14 mouse cellular contexts compared by ENCODE assay signal in the genomic region with DNA sequence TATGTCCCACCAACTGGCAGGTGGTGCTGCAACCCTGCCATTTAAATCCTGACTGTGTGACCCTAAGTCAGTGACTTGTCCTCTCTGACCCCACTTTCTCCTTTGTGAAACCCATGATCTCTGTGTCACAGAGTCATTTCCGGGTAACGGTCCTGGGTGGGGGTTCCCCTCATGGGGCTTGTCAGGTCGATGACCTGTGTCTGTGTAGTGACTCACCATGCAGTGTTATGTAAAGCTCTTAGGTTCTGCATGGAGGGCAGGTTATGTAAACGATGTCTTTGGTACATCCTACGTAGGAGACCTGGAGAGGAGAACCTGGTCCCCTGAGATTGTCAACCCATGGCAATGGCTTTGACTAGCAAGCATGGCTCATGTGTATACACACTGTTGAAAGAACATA. TPM values are rescaled to one million over a fixed set of nuclear protein-coding genes. Genes with fewer than 3 reads are reported as not detected.
DNase-seq lines count a peak whose midpoint lies in the region; ATAC-seq and TF ChIP-seq lines count a peak whose summit lies in the region.
"Had no signal": no experiment of that assay in that cellular context is flagged by ENCODE, and none has a peak within 500 bp of the region (broad histone marks: within the 10 kb centered on the region; RNA-seq: fewer than 3 reads in every experiment).

No protein-coding gene starts in this region.

- H3K9me3 ChIP-seq in liver, postnatal 0 days (ENCODE audit: low read length) = no peaks in the 10 kb centered on the region
- H3K9me3 ChIP-seq: forebrain, embryonic 10.5 days; heart, embryonic 15.5 days; intestine, embryonic 15.5 days had no signal

- ATAC-seq in liver, postnatal 0 days = peak; percentile 67
- peak; percentile 58 for ATAC-seq in activated CD4-positive, CD25-positive, alpha-beta regulatory T cell, adult 4 months
- ATAC-seq in monocyte, adult 5-6 weeks (replicated peaks; ENCODE audit: insufficient number of reproducible peaks, low FRiP score, low TSS enrichment, poor library complexity, severe bottlenecking) = peak; percentile 47
- ATAC-seq: intestine, embryonic 15.5 days had no signal

- H3K9ac ChIP-seq in liver, postnatal 0 days (replicated peaks) = no peak overlapping the region
- H3K9ac ChIP-seq: heart, embryonic 15.5 days; intestine, embryonic 15.5 days had no signal

- no peak for TF ChIP-seq CTCF in liver, postnatal 0 days (IDR thresholded peaks at IDR 0.05; ENCODE audit: low read depth)

- TF ChIP-seq EP300 in liver, postnatal 0 days (IDR thresholded peaks at IDR 0.05; ENCODE audit: low read depth) = peak; percentile 20; the same call in 1 of the 2 replicates

- H3K27ac ChIP-seq in liver, postnatal 0 days (ENCODE audit: low read depth) = no peak overlapping the region
- H3K27ac ChIP-seq: forebrain, embryonic 10.5 days; heart, embryonic 15.5 days; intestine, embryonic 15.5 days; kidney, postnatal 0 days had no signal

- H3K36me3 ChIP-seq in liver, postnatal 0 days (replicated peaks; ENCODE audit: insufficient read depth, low read length) = no peaks in the 10 kb centered on the region
- H3K36me3 ChIP-seq: forebrain, embryonic 10.5 days; heart, embryonic 15.5 days; intestine, embryonic 15.5 days had no signal

- H3K27me3 ChIP-seq in liver, postnatal 0 days (ENCODE audit: insufficient read depth, low read length) = peaks cover 13% of the 10 kb centered on the region; the same call in 1 of the 2 replicates
- H3K27me3 ChIP-seq: heart, embryonic 15.5 days had no signal

- peaks cover 15% of the 10 kb centered on the region for H3K4me1 ChIP-seq in liver, postnatal 0 days (ENCODE audit: insufficient read depth)

- DNase-seq in liver, postnatal 0 days = peak; percentile 55
- no peak for DNase-seq in liver
- peak; percentile 87 to 93 for DNase-seq in B cell, adult 2 months
- DNase-seq in cerebellum, adult 9-11 months = no peak
- DNase-seq in cerebellum, postnatal 4 days (ENCODE audit: low spot score in 2 of 2) = no peak
- DNase-seq: cerebellum, postnatal 36 days; thymus, adult 2 months had no signal

- no peak overlapping the region for H3K4me2 ChIP-seq in liver, postnatal 0 days (ENCODE audit: low read depth, low read length)
- H3K4me2 ChIP-seq: heart, embryonic 15.5 days; intestine, embryonic 15.5 days had no signal

- WGBS in liver, postnatal 0 days (ENCODE audit: insufficient replicate concordance) = 28% methylated on average over 5 of the region's 5 CpGs

- H3K4me3 ChIP-seq in liver, postnatal 0 days (ENCODE audit: low read depth, low read length) = no peak overlapping the region
- H3K4me3 ChIP-seq: forebrain, embryonic 10.5 days; heart, embryonic 15.5 days; intestine, embryonic 15.5 days had no signal

RNA-seq across cellular contexts. Expression of a gene that starts 11.6 kb away (rescaled TPM):
- 0.06 TPM in 1 of 2 replicates, not detected in the other for polyA plus RNA-seq in liver, postnatal 0 days (2015; fragmentation: Nextera tagmentation; extraction: Ambion mirVana)
- 1 to 10 TPM in 1 of 2 experiments, under 1 TPM in 1; 0.79 to 1.1 TPM for polyA plus RNA-seq in activated CD4-positive, CD25-positive, alpha-beta regulatory T cell, adult 4 months (2017; shearing (Covaris generic))
- 30.9 to 43.8 TPM (median 36.9 TPM) in 3 replicates for total RNA-seq in monocyte, adult 5-6 weeks (2017)
- polyA plus RNA-seq: forebrain, embryonic 10.5 days; hindbrain, embryonic 11.5 days had no signal

RNA-seq across cellular contexts. Expression of a gene that starts 23.1 kb away (rescaled TPM):
- polyA plus RNA-seq in liver, postnatal 0 days (2015; fragmentation: Nextera tagmentation; extraction: Ambion mirVana) = 9.6 and 9.8 TPM in 2 replicates
- polyA plus RNA-seq in activated CD4-positive, CD25-positive, alpha-beta regulatory T cell, adult 4 months (2017; shearing (Covaris generic)) = 10 to 100 TPM; 61.1 to 72.3 TPM
- total RNA-seq in monocyte, adult 5-6 weeks (2017) = 15.0 to 19.8 TPM (median 18.0 TPM) in 3 replicates

RNA-seq across cellular contexts. Expression of a gene that starts 37.8 kb away (rescaled TPM):
- 7.7 and 7.8 TPM in 2 replicates for polyA plus RNA-seq in liver, postnatal 0 days (2015; fragmentation: Nextera tagmentation; extraction: Ambion mirVana)
- 10 to 100 TPM; 19.4 to 20.2 TPM for polyA plus RNA-seq in activated CD4-positive, CD25-positive, alpha-beta regulatory T cell, adult 4 months (2017; shearing (Covaris generic))
- total RNA-seq in monocyte, adult 5-6 weeks (2017) = 6.9 to 8.9 TPM (median 7.2 TPM) in 3 replicates

RNA-seq across cellular contexts. Expression of a gene that starts 38.1 kb away (rescaled TPM):
- polyA plus RNA-seq in liver, postnatal 0 days (2015; fragmentation: Nextera tagmentation; extraction: Ambion mirVana) = 0.47 and 0.69 TPM in 2 replicates
- under 1 TPM in 1 of 2 experiments, not detected in 1; 0.17 TPM for polyA plus RNA-seq in activated CD4-positive, CD25-positive, alpha-beta regulatory T cell, adult 4 months (2017; shearing (Covaris generic))
- total RNA-seq in monocyte, adult 5-6 weeks (2017) = not detected in 3 replicates

RNA-seq across cellular contexts. Expression of a gene that starts 39.0 kb away (rescaled TPM):
- polyA plus RNA-seq in liver, postnatal 0 days (2015; fragmentation: Nextera tagmentation; extraction: Ambion mirVana) = 1.5 and 4.6 TPM in 2 replicates
- not detected for polyA plus RNA-seq in activated CD4-positive, CD25-positive, alpha-beta regulatory T cell, adult 4 months (2017; shearing (Covaris generic))
- total RNA-seq in monocyte, adult 5-6 weeks (2017) = not detected in 3 replicates

Comparison
In these comparisons a context has a peak if more than half of its experiments do, and no peak if none do; other contexts are left out.
1. DNase-seq: peak in liver, postnatal 0 days (single experiment) and B cell, adult 2 months (2 of 2); none in liver (single experiment), cerebellum, adult 9-11 months (single experiment) and cerebellum, postnatal 4 days (0 of 2).
2. Peak in every context shown above with its lines, with median percentiles within 50 percentile points of each other: ATAC-seq.